8 mouse cellular contexts compared by ENCODE assay signal in genomic region chr11:98148551-98149301, GRCm38 (mm10). TPM values are rescaled to one million over a fixed set of nuclear protein-coding genes. Genes with fewer than 3 reads are reported as not detected.
DNase-seq lines count a peak whose midpoint lies in the region; ATAC-seq and TF ChIP-seq lines count a peak whose summit lies in the region.

No protein-coding gene starts in this region.

- TF ChIP-seq CTCF in spleen, adult 2 months (IDR thresholded peaks at IDR 0.05; ENCODE audit: extremely low read depth, insufficient read depth, insufficient read length, insufficient replicate concordance) = no peak

- peaks cover 2% of the 10 kb centered on the region; the same call in 1 of the 2 replicates for H3K36me3 ChIP-seq in spleen, adult 2 months (ENCODE audit: control insufficient read depth, insufficient read depth, low read length)
- H3K36me3 ChIP-seq in kidney, embryonic 15.5 days = peaks cover 5% of the 10 kb centered on the region
- H3K36me3 ChIP-seq in neural tube, embryonic 11.5 days (ENCODE audit: control insufficient read depth, insufficient read depth, low read length) = no peaks in the 10 kb centered on the region

- WGBS in spleen, adult 2 months = 1% methylated on average over 45 of the region's 45 CpGs
- 2% methylated on average over 43 of the region's 45 CpGs for WGBS in kidney, embryonic 15.5 days
- 3% methylated on average over 42 of the region's 45 CpGs for WGBS in neural tube, embryonic 11.5 days

- H3K27ac ChIP-seq in spleen, adult 2 months (ENCODE audit: insufficient read depth, low read length) = peak overlapping the region; percentile 90
- H3K27ac ChIP-seq in kidney, embryonic 15.5 days = peak overlapping the region; percentile 95
- H3K27ac ChIP-seq in neural tube, embryonic 11.5 days (ENCODE audit: low read depth, low read length) = peak overlapping the region; percentile 90

- TF ChIP-seq POLR2A in spleen, adult 2 months (IDR thresholded peaks at IDR 0.05; ENCODE audit: low read depth, low read length) = no peak

- H3K27me3 ChIP-seq in spleen, adult 2 months (ENCODE audit: control insufficient read depth, insufficient read depth, low read length) = no peaks in the 10 kb centered on the region
- no peaks in the 10 kb centered on the region for H3K27me3 ChIP-seq in kidney, embryonic 15.5 days
- no peaks in the 10 kb centered on the region for H3K27me3 ChIP-seq in neural tube, embryonic 11.5 days (ENCODE audit: control insufficient read depth, insufficient read depth, low read length)

- DNase-seq in spleen, adult 2 months (ENCODE audit: low read depth in 1 of 2, low spot score in 2 of 2) = peak in 1 of 2 experiments; percentile 23
- no peak for DNase-seq in spleen, adult 12 weeks (ENCODE audit: low spot score)
- DNase-seq in lung, adult 18-20 months = peak; percentile 53 to 54
- peak; percentile 44 for DNase-seq in neural tube, embryonic 11.5 days (ENCODE audit: low spot score)
- DNase-seq in spleen, postnatal 14 days (ENCODE audit: low spot score in 2 of 2) = no peak

- peak; percentile 24 for ATAC-seq in common myeloid progenitor, adult 5-6 weeks (replicated peaks; ENCODE audit: low read depth, poor library complexity, severe bottlenecking)
- ATAC-seq in granulocyte monocyte progenitor cell, adult 5-6 weeks (replicated peaks; ENCODE audit: poor library complexity, severe bottlenecking) = peak; percentile 36
- peak; percentile 26 for ATAC-seq in kidney, embryonic 15.5 days (replicated peaks; ENCODE audit: low FRiP score)
- ATAC-seq in neural tube, embryonic 11.5 days (ENCODE audit: insufficient read depth, low FRiP score, low TSS enrichment) = peak; percentile 28; the same call in 1 of the 2 replicates

- peak overlapping the region; percentile 94 for H3K9ac ChIP-seq in kidney, embryonic 15.5 days
- H3K9ac ChIP-seq in neural tube, embryonic 11.5 days (ENCODE audit: low read length) = peak overlapping the region; percentile 94

- no peaks in the 10 kb centered on the region for H3K9me3 ChIP-seq in kidney, embryonic 15.5 days (replicated peaks)
- H3K9me3 ChIP-seq in neural tube, embryonic 11.5 days (ENCODE audit: control insufficient read depth, low read length) = no peaks in the 10 kb centered on the region

- peaks cover 2% of the 10 kb centered on the region; the same call in 1 of the 2 replicates for H3K4me1 ChIP-seq in spleen, adult 2 months (ENCODE audit: control insufficient read depth, insufficient read depth, insufficient read length)
- peaks cover 14% of the 10 kb centered on the region for H3K4me1 ChIP-seq in kidney, embryonic 15.5 days
- H3K4me1 ChIP-seq in neural tube, embryonic 11.5 days (ENCODE audit: control insufficient read depth, insufficient read depth, low read length) = peaks cover 10% of the 10 kb centered on the region

- peak overlapping the region; percentile 98 for H3K4me2 ChIP-seq in kidney, embryonic 15.5 days
- peak overlapping the region; percentile 100 for H3K4me2 ChIP-seq in neural tube, embryonic 11.5 days (ENCODE audit: low read depth)

- H3K4me3 ChIP-seq in spleen, adult 2 months (ENCODE audit: extremely low read depth, insufficient read depth, insufficient read length) = peak overlapping the region; percentile 93
- H3K4me3 ChIP-seq in kidney, embryonic 15.5 days (replicated peaks) = peak overlapping the region; percentile 98
- H3K4me3 ChIP-seq in neural tube, embryonic 11.5 days (ENCODE audit: low read depth, low read length) = peak overlapping the region; percentile 95

RNA-seq across cellular contexts. Expression of gene Fbxl20, which starts 1.5 kb away (rescaled TPM):
- 15.4 and 17.6 TPM in 2 replicates for polyA plus RNA-seq in spleen, adult 2 months (2012; rRNA removed)
- 13.2 and 14.1 TPM in 2 replicates for total RNA-seq in common myeloid progenitor, adult 5-6 weeks (2017)
- 13.7 and 16.4 TPM in 2 replicates for total RNA-seq in granulocyte monocyte progenitor cell, adult 5-6 weeks (2014; fragmentation: Nextera tagmentation)
- 6.6 and 7.4 TPM in 2 replicates for total RNA-seq in granulocyte monocyte progenitor cell, adult 5-6 weeks (2017)
- polyA plus RNA-seq in kidney, embryonic 15.5 days (2015; fragmentation: Nextera tagmentation; extraction: Ambion mirVana) = 18.0 and 20.3 TPM in 2 replicates
- 24.1 and 26.8 TPM in 2 replicates for polyA plus RNA-seq in neural tube, embryonic 11.5 days (2014; fragmentation: Nextera tagmentation; extraction: Ambion mirVana)

RNA-seq across cellular contexts. Expression of gene Med1, which starts 44.4 kb away (rescaled TPM):
- polyA plus RNA-seq in spleen, adult 2 months (2012; rRNA removed) = 8.8 and 9.2 TPM in 2 replicates
- 53.2 and 58.4 TPM in 2 replicates for total RNA-seq in common myeloid progenitor, adult 5-6 weeks (2017)
- 80.2 and 96.6 TPM in 2 replicates for total RNA-seq in granulocyte monocyte progenitor cell, adult 5-6 weeks (2014; fragmentation: Nextera tagmentation)
- 41.2 and 42.8 TPM in 2 replicates for total RNA-seq in granulocyte monocyte progenitor cell, adult 5-6 weeks (2017)
- 66.6 and 72.8 TPM in 2 replicates for polyA plus RNA-seq in kidney, embryonic 15.5 days (2015; fragmentation: Nextera tagmentation; extraction: Ambion mirVana)
- 74.6 and 75.3 TPM in 2 replicates for polyA plus RNA-seq in neural tube, embryonic 11.5 days (2014; fragmentation: Nextera tagmentation; extraction: Ambion mirVana)

RNA-seq across cellular contexts. Expression of gene Cdk12, which starts 54.1 kb away (rescaled TPM):
- polyA plus RNA-seq in spleen, adult 2 months (2012; rRNA removed) = 12.4 and 12.7 TPM in 2 replicates
- 59.3 and 67.3 TPM in 2 replicates for total RNA-seq in common myeloid progenitor, adult 5-6 weeks (2017)
- total RNA-seq in granulocyte monocyte progenitor cell, adult 5-6 weeks (2014; fragmentation: Nextera tagmentation) = 57.2 and 59.8 TPM in 2 replicates
- 44.8 and 49.1 TPM in 2 replicates for total RNA-seq in granulocyte monocyte progenitor cell, adult 5-6 weeks (2017)
- polyA plus RNA-seq in kidney, embryonic 15.5 days (2015; fragmentation: Nextera tagmentation; extraction: Ambion mirVana) = 10.9 and 11.9 TPM in 2 replicates
- 13.1 TPM in 2 replicates for polyA plus RNA-seq in neural tube, embryonic 11.5 days (2014; fragmentation: Nextera tagmentation; extraction: Ambion mirVana)

Comparison
In these comparisons a context has a peak if more than half of its experiments do, and no peak if none do; other contexts are left out.
1. DNase-seq: peak in lung, adult 18-20 months (2 of 2) and neural tube, embryonic 11.5 days (single experiment); none in spleen, adult 12 weeks (single experiment) and spleen, postnatal 14 days (0 of 2).
2. Peak in every context shown above with its lines, with median percentiles within 50 percentile points of each other: H3K27ac ChIP-seq, H3K4me3 ChIP-seq and ATAC-seq.